In the genomic region with DNA sequence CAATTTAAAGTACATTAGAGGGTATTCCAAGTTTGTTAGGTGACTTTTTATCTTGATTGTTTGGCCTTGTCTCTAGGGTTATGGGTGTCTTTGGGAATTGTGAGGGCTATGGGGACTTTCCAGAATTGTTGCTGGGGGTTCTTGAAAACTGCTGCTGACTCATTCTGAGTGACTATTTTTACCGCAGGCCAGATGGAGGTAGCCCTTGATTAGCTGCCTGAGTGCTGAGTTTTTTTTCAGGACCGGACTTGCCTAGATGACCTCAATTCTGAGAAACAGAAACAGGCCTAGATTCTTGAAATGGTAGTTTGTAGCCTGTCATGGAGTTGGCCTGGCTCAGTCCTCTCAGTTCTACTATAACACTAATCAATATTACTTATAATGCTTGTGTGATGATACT, we compare ENCODE assay signal across 20 mouse cellular contexts.
A peak's percentile ranks its signal among the peaks of the same experiment; 100 is the strongest.
DNase-seq lines count a peak whose midpoint lies in the region; ATAC-seq and TF ChIP-seq lines count a peak whose summit lies in the region.
"Had no signal": no experiment of that assay in that cellular context is flagged by ENCODE, and none has a peak within 500 bp of the region (broad histone marks: within the 10 kb centered on the region; RNA-seq: fewer than 3 reads in every experiment).

No protein-coding gene starts in this region.

- peak; percentile 0 for DNase-seq in cerebellum, adult 11 months
- DNase-seq in cerebellum, postnatal 10 days: no peak
- DNase-seq in CH12.LX (ENCODE audit: extremely low read depth): peak; percentile 87
- DNase-seq in cerebellum, adult 11-12 months: peak; percentile 6
- DNase-seq in cerebellum, adult 9-11 months: peak; percentile 7
- DNase-seq in lung, postnatal 0 days (ENCODE audit: low spot score): no peak
- no peak for DNase-seq in layer of hippocampus, adult 9-10 months (ENCODE audit: low spot score)
- no peak for DNase-seq in hindbrain, embryonic 14.5 days (ENCODE audit: low spot score)
- DNase-seq: adrenal gland, postnatal 14 days; embryo, embryonic 11 days; gastrocnemius, postnatal 10 days; kidney, adult 8-10 months had no signal

- TF ChIP-seq CTCF in CH12.LX (conservative IDR thresholded peaks at IDR 0.05 in 1 of 2, IDR thresholded peaks at IDR 0.05 in 1 of 2; ENCODE audit: low read depth in 2 of 2, low read length in 2 of 2): no peak
- no peak for TF ChIP-seq CTCF in lung, postnatal 0 days (IDR thresholded peaks at IDR 0.05)

- in situ Hi-C loops in CH12.LX (cut with MboI; ENCODE audit: low pct_ligation_motif_present, low pct_unique_long_range_greater_than_20kb, low sequenced_read_pairs): no loop called here

- H3K4me2 ChIP-seq in CH12.LX (ENCODE audit: insufficient read depth, low read depth, poor library complexity, severe bottlenecking): peak overlapping the region; percentile 21; the same call in 1 of the 2 replicates
- no peak overlapping the region for H3K4me2 ChIP-seq in lung, postnatal 0 days (replicated peaks; ENCODE audit: low read depth, low read length)
- H3K4me2 ChIP-seq in hindbrain, embryonic 14.5 days (replicated peaks): no peak overlapping the region
- H3K4me2 ChIP-seq: embryonic facial prominence, embryonic 15.5 days; heart, embryonic 12.5 days had no signal

- peak; percentile 97 for TF ChIP-seq EP300 in CH12.LX (IDR thresholded peaks at IDR 0.05; ENCODE audit: low read length)
- no peak for TF ChIP-seq EP300 in lung, postnatal 0 days (IDR thresholded peaks at IDR 0.05)

- no peak overlapping the region for H3K9ac ChIP-seq in CH12.LX (ENCODE audit: insufficient read depth, low read depth)
- no peak overlapping the region for H3K9ac ChIP-seq in lung, postnatal 0 days (replicated peaks; ENCODE audit: low read depth)
- H3K9ac ChIP-seq in hindbrain, embryonic 14.5 days: no peak overlapping the region
- H3K9ac ChIP-seq: embryonic facial prominence, embryonic 15.5 days; heart, embryonic 12.5 days had no signal

- no peak for ATAC-seq in lung, postnatal 0 days
- no peak for ATAC-seq in hindbrain, embryonic 14.5 days (ENCODE audit: low FRiP score)
- ATAC-seq: forebrain, embryonic 14.5 days; hindbrain, embryonic 16.5 days; inflammation-experienced regulatory T-cells, adult 6 months; intestine, postnatal 0 days had no signal

- WGBS in lung, postnatal 0 days: 80% methylated on average over 2 of the region's 2 CpGs
- 90% methylated on average over 2 of the region's 2 CpGs for WGBS in hindbrain, embryonic 14.5 days

- H3K9me3 ChIP-seq in CH12.LX (replicated peaks; ENCODE audit: low read length): no peaks in the 10 kb centered on the region
- no peaks in the 10 kb centered on the region for H3K9me3 ChIP-seq in lung, postnatal 0 days (ENCODE audit: low read length)
- H3K9me3 ChIP-seq in hindbrain, embryonic 14.5 days (ENCODE audit: control insufficient read depth, low read length): no peaks in the 10 kb centered on the region
- H3K9me3 ChIP-seq: embryonic facial prominence, embryonic 15.5 days; forebrain, embryonic 10.5 days; heart, embryonic 12.5 days had no signal

- no peak for TF ChIP-seq POLR2A in CH12.LX (IDR thresholded peaks at IDR 0.05; ENCODE audit: low read depth, low read length)

- no peaks in the 10 kb centered on the region for H3K27me3 ChIP-seq in CH12.LX (replicated peaks)
- no peaks in the 10 kb centered on the region for H3K27me3 ChIP-seq in lung, postnatal 0 days (replicated peaks; ENCODE audit: insufficient read depth, low read length)
- H3K27me3 ChIP-seq in hindbrain, embryonic 14.5 days (ENCODE audit: control insufficient read depth, insufficient read depth, low read length): no peaks in the 10 kb centered on the region
- H3K27me3 ChIP-seq: embryonic facial prominence, embryonic 15.5 days; heart, embryonic 12.5 days had no signal

- H3K36me3 ChIP-seq in CH12.LX (replicated peaks in 1 of 2; ENCODE audit: control insufficient read depth in 1 of 2, insufficient read depth in 1 of 2, low read length in 1 of 2): no peaks in the 10 kb centered on the region
- H3K36me3 ChIP-seq in lung, postnatal 0 days (ENCODE audit: insufficient read depth, low read length): no peaks in the 10 kb centered on the region
- H3K36me3 ChIP-seq in hindbrain, embryonic 14.5 days (replicated peaks; ENCODE audit: control insufficient read depth, insufficient read depth): no peaks in the 10 kb centered on the region
- H3K36me3 ChIP-seq: embryonic facial prominence, embryonic 15.5 days; forebrain, embryonic 10.5 days; heart, embryonic 12.5 days had no signal

- no peak; the same call in 1 of the 2 replicates for TF ChIP-seq RAD21 in CH12.LX (IDR thresholded peaks at IDR 0.05; ENCODE audit: low read depth, low read length)

- H3K4me3 ChIP-seq in CH12.LX (replicated peaks in 1 of 3; ENCODE audit: low read depth in 2 of 3, low read length in 2 of 3, poor library complexity in 1 of 3): no peak overlapping the region
- H3K4me3 ChIP-seq in lung, postnatal 0 days (ENCODE audit: low read depth, low read length): no peak overlapping the region
- no peak overlapping the region for H3K4me3 ChIP-seq in hindbrain, embryonic 14.5 days (replicated peaks; ENCODE audit: low read length)
- H3K4me3 ChIP-seq: embryonic facial prominence, embryonic 15.5 days; erythroblast, embryonic 14.5 days; forebrain, embryonic 10.5 days; heart, embryonic 12.5 days had no signal

- dilution Hi-C loops in CH12.LX (cut with MboI; ENCODE audit: extremely low pct_ligation_motif_present, extremely low pct_unique_long_range_greater_than_20kb, low sequenced_read_pairs): no loop called here

- peaks cover 0 to 18% of the 10 kb centered on the region in 2 experiments; a peak in 2 of 4 replicates for H3K4me1 ChIP-seq in CH12.LX (ENCODE audit: control insufficient read depth in 1 of 2, insufficient read depth in 2 of 2)
- no peaks in the 10 kb centered on the region for H3K4me1 ChIP-seq in lung, postnatal 0 days (ENCODE audit: insufficient read depth, low read depth, low read length)
- no peaks in the 10 kb centered on the region for H3K4me1 ChIP-seq in hindbrain, embryonic 14.5 days (replicated peaks; ENCODE audit: control insufficient read depth, insufficient read depth, low read length)
- H3K4me1 ChIP-seq: embryonic facial prominence, embryonic 15.5 days; forebrain, embryonic 10.5 days; heart, embryonic 12.5 days had no signal

- no peak overlapping the region for H3K27ac ChIP-seq in CH12.LX (ENCODE audit: insufficient read depth, low read depth)
- H3K27ac ChIP-seq in lung, postnatal 0 days (ENCODE audit: low read length): no peak overlapping the region
- no peak overlapping the region for H3K27ac ChIP-seq in hindbrain, embryonic 14.5 days
- H3K27ac ChIP-seq: embryonic facial prominence, embryonic 15.5 days; forebrain, embryonic 10.5 days had no signal

- no peaks in the 10 kb centered on the region for H3K79me2 ChIP-seq in CH12.LX (replicated peaks; ENCODE audit: control insufficient read depth, extremely low read depth, insufficient read depth, poor library complexity, severe bottlenecking)

TF ChIP-seq in CH12.LX, 34 proteins besides CTCF, POLR2A, EP300 and RAD21 (continues in another document):
- TF ChIP-seq ZKSCAN1 (IDR thresholded peaks at IDR 0.05; ENCODE audit: borderline replicate concordance, low read depth, low read length) (no peak), MAZ (IDR thresholded peaks at IDR 0.05; ENCODE audit: low read depth, low read length) (no peak), MXI1 (IDR thresholded peaks at IDR 0.05; ENCODE audit: low read depth, low read length) (no peak), MEF2A (IDR thresholded peaks at IDR 0.05; ENCODE audit: borderline replicate concordance, low read depth, low read length) (peak; percentile 98), E2F4 (IDR thresholded peaks at IDR 0.05; ENCODE audit: insufficient replicate concordance, low read depth, low read length) (no peak), ZC3H11A (IDR thresholded peaks at IDR 0.05; ENCODE audit: low read depth, low read length) (no peak), ELF1 (IDR thresholded peaks at IDR 0.05; ENCODE audit: low read depth, low read length) (no peak), CHD1 (IDR thresholded peaks at IDR 0.05; ENCODE audit: low read depth, low read length) (peak; percentile 72; the same call in 1 of the 2 replicates), NELFE (IDR thresholded peaks at IDR 0.05; ENCODE audit: low read depth, low read length) (no peak), NRF1 (IDR thresholded peaks at IDR 0.05; ENCODE audit: low read depth, low read length) (no peak), MAFK (IDR thresholded peaks at IDR 0.05; ENCODE audit: insufficient replicate concordance, low read length) (peak; percentile 73; the same call in 1 of the 2 replicates), UBTF (IDR thresholded peaks at IDR 0.05; ENCODE audit: low read depth, low read length) (no peak), MYC (IDR thresholded peaks at IDR 0.05; ENCODE audit: low read depth, low read length) (peak; percentile 40), ZMIZ1 (IDR thresholded peaks at IDR 0.05; ENCODE audit: low read depth, low read length) (no peak), TCF12 (IDR thresholded peaks at IDR 0.05; ENCODE audit: low read depth, low read length) (peak; percentile 89), USF2 (conservative IDR thresholded peaks at IDR 0.05; ENCODE audit: low read depth, low read length) (no peak), GABPA (IDR thresholded peaks at IDR 0.05; ENCODE audit: insufficient replicate concordance, low read depth, low read length) (no peak), JUN (IDR thresholded peaks at IDR 0.05; ENCODE audit: insufficient read depth, low read depth, low read length) (peak; percentile 93), HCFC1 (IDR thresholded peaks at IDR 0.05; ENCODE audit: low read depth, low read length) (no peak), MAX (IDR thresholded peaks at IDR 0.05; ENCODE audit: low read length) (no peak), PAX5 (IDR thresholded peaks at IDR 0.05; ENCODE audit: low read length) (no peak), ZNF384 (IDR thresholded peaks at IDR 0.05; ENCODE audit: low read depth, low read length) (peak; percentile 95), IRF4 (IDR thresholded peaks at IDR 0.05; ENCODE audit: low read depth, low read length) (peak; percentile 94), POLR2AphosphoS2 (IDR thresholded peaks at IDR 0.05; ENCODE audit: low read depth, low read length) (no peak), ETS1 (conservative IDR thresholded peaks at IDR 0.05; ENCODE audit: low read depth, low read length) (peak; percentile 86), RCOR1 (conservative IDR thresholded peaks at IDR 0.05; ENCODE audit: low read depth, low read length) (peak; percentile 85), TBP (conservative IDR thresholded peaks at IDR 0.05; ENCODE audit: low read depth, low read length) (no peak), USF1 (IDR thresholded peaks at IDR 0.05; ENCODE audit: low read depth, low read length) (no peak), CHD2 (IDR thresholded peaks at IDR 0.05; ENCODE audit: low read length) (peak; percentile 73), JUND (conservative IDR thresholded peaks at IDR 0.05; ENCODE audit: low read depth, low read length) (peak; percentile 83), SIN3A (IDR thresholded peaks at IDR 0.05; ENCODE audit: low read length) (no peak), SMC3 (IDR thresholded peaks at IDR 0.05; ENCODE audit: low read depth, low read length) (no peak)

Comparison
In these comparisons a context has a peak if more than half of its experiments do, and no peak if none do; other contexts are left out.
1. DNase-seq: peak in cerebellum, adult 11 months (single experiment), CH12.LX (single experiment), cerebellum, adult 11-12 months (single experiment) and cerebellum, adult 9-11 months (single experiment); none in cerebellum, postnatal 10 days (0 of 2), lung, postnatal 0 days (single experiment), layer of hippocampus, adult 9-10 months (single experiment) and hindbrain, embryonic 14.5 days (single experiment).